Mouse (Mus musculus) MEL (cell line): ENCODE results near the gene Olfr323. TPM values are rescaled to one million over a fixed set of nuclear protein-coding genes. Genes with fewer than 3 reads are reported as not detected.

Experiments
- polyA plus RNA-seq, 2 experiments: library from polyadenylated mRNA; stranded (reverse) in 1 of 2; unstranded in 1 of 2; fragments of >175 nt in 1 of 2; fragments of >200 nt in 1 of 2; gene quantifications; 2 replicates each; pipeline versions ENCODE4 v1.2.1 to v1.2.4; 2012; ENCODE audit warnings: low replicate concordance in 2 of 2, low read depth in 1 of 2; ENCODE audit not compliant: insufficient read length in 2 of 2, insufficient read depth in 1 of 2, missing spikeins in 1 of 2
- total RNA-seq: library from RNA; depleted of rRNA; stranded (reverse); fragments of 300-350 nt; gene quantifications from 2 replicates; pipeline ENCODE4 v1.2.3, GENCODE M21; 2012; rRNA removed

Olfr323 gene
- total and polyA plus RNA-seq, 3 experiments, result not detected

Other genes with a start within 250 kb of the Olfr323 start
- not detected in 2 replicates for gene 1810065E05Rik, start 209.4 kb downstream of the Olfr323 start, total RNA-seq
- not detected for gene 1810065E05Rik, start 209.4 kb downstream of the Olfr323 start, polyA plus RNA-seq
- gene Gm12253, start 197.9 kb downstream of the Olfr323 start, total RNA-seq, result not detected in 2 replicates
- gene Gm12253, start 197.9 kb downstream of the Olfr323 start, polyA plus RNA-seq, result 100 to 1,000 TPM in 1 of 2 experiments, not detected in 1; 109 TPM
- gene Lypd9, start 177.6 kb downstream of the Olfr323 start, total RNA-seq, result not detected in 2 replicates
- gene Lypd9, start 177.6 kb downstream of the Olfr323 start, polyA plus RNA-seq, result not detected
- not detected in 2 replicates for gene Olfr30, start 168.2 kb downstream of the Olfr323 start, total RNA-seq
- not detected for gene Olfr30, start 168.2 kb downstream of the Olfr323 start, polyA plus RNA-seq
- gene Olfr332, start 137.9 kb downstream of the Olfr323 start, total RNA-seq, result not detected in 2 replicates
- not detected for gene Olfr332, start 137.9 kb downstream of the Olfr323 start, polyA plus RNA-seq
- gene Olfr331, start 127.9 kb downstream of the Olfr323 start, total RNA-seq, result not detected in 2 replicates
- not detected for gene Olfr331, start 127.9 kb downstream of the Olfr323 start, polyA plus RNA-seq
- gene Olfr330, start 95.7 kb downstream of the Olfr323 start, total RNA-seq, result not detected in 2 replicates
- not detected for gene Olfr330, start 95.7 kb downstream of the Olfr323 start, polyA plus RNA-seq
- gene Olfr329-ps, start 84.1 kb downstream of the Olfr323 start, total RNA-seq, result not detected in 2 replicates
- not detected for gene Olfr329-ps, start 84.1 kb downstream of the Olfr323 start, polyA plus RNA-seq
- 0.04 and 0.07 TPM in 2 replicates for gene Olfr328, start 74.9 kb downstream of the Olfr323 start, total RNA-seq
- not detected for gene Olfr328, start 74.9 kb downstream of the Olfr323 start, polyA plus RNA-seq
- gene Olfr224, start 59.9 kb downstream of the Olfr323 start, total RNA-seq, result not detected in 2 replicates
- gene Olfr224, start 59.9 kb downstream of the Olfr323 start, polyA plus RNA-seq, result not detected
- not detected in 2 replicates for gene Olfr325, start 52.8 kb downstream of the Olfr323 start, total RNA-seq
- gene Olfr325, start 52.8 kb downstream of the Olfr323 start, polyA plus RNA-seq, result not detected
- not detected in 2 replicates for gene Olfr324, start 35.4 kb downstream of the Olfr323 start, total RNA-seq
- gene Olfr324, start 35.4 kb downstream of the Olfr323 start, polyA plus RNA-seq, result not detected
- not detected in 2 replicates for gene 2210407C18Rik, start 14.4 kb downstream of the Olfr323 start, total RNA-seq
- gene 2210407C18Rik, start 14.4 kb downstream of the Olfr323 start, polyA plus RNA-seq, result not detected
- 4.0 and 5.7 TPM in 2 replicates for gene Trim58, start 10.0 kb upstream of the Olfr323 start, total RNA-seq
- 10 to 100 TPM in 1 of 2 experiments, not detected in 1; 14.1 TPM for gene Trim58, start 10.0 kb upstream of the Olfr323 start, polyA plus RNA-seq
- not detected in 2 replicates for gene Olfr322, start 28.3 kb upstream of the Olfr323 start, total RNA-seq
- gene Olfr322, start 28.3 kb upstream of the Olfr323 start, polyA plus RNA-seq, result not detected
- not detected in 2 replicates for gene Olfr320, start 50.6 kb upstream of the Olfr323 start, total RNA-seq
- not detected for gene Olfr320, start 50.6 kb upstream of the Olfr323 start, polyA plus RNA-seq
- gene Olfr319, start 68.7 kb upstream of the Olfr323 start, total RNA-seq, result not detected in 2 replicates
- not detected for gene Olfr319, start 68.7 kb upstream of the Olfr323 start, polyA plus RNA-seq
- not detected in 2 replicates for gene Olfr318, start 93.5 kb upstream of the Olfr323 start, total RNA-seq
- under 1 TPM in 1 of 2 experiments, not detected in 1; 0.06 TPM for gene Olfr318, start 93.5 kb upstream of the Olfr323 start, polyA plus RNA-seq
- gene Olfr317, start 108.7 kb upstream of the Olfr323 start, total RNA-seq, result not detected in 2 replicates
- gene Olfr317, start 108.7 kb upstream of the Olfr323 start, polyA plus RNA-seq, result not detected
- gene Olfr316, start 122.2 kb upstream of the Olfr323 start, total RNA-seq, result not detected in 2 replicates
- not detected for gene Olfr316, start 122.2 kb upstream of the Olfr323 start, polyA plus RNA-seq
- gene Olfr315, start 142.7 kb upstream of the Olfr323 start, total RNA-seq, result not detected in 2 replicates
- gene Olfr315, start 142.7 kb upstream of the Olfr323 start, polyA plus RNA-seq, result not detected
- gene Olfr314, start 152.5 kb upstream of the Olfr323 start, total RNA-seq, result not detected in 2 replicates
- not detected for gene Olfr314, start 152.5 kb upstream of the Olfr323 start, polyA plus RNA-seq
- not detected in 2 replicates for gene Fam183b, start 171.5 kb upstream of the Olfr323 start, total RNA-seq
- not detected for gene Fam183b, start 171.5 kb upstream of the Olfr323 start, polyA plus RNA-seq
- not detected in 2 replicates for gene Olfr313, start 184.5 kb upstream of the Olfr323 start, total RNA-seq
- gene Olfr313, start 184.5 kb upstream of the Olfr323 start, polyA plus RNA-seq, result not detected
- gene Olfr312, start 198.7 kb upstream of the Olfr323 start, total RNA-seq, result not detected in 2 replicates
- gene Olfr312, start 198.7 kb upstream of the Olfr323 start, polyA plus RNA-seq, result not detected
- not detected in 2 replicates for gene Olfr311, start 208.8 kb upstream of the Olfr323 start, total RNA-seq
- not detected for gene Olfr311, start 208.8 kb upstream of the Olfr323 start, polyA plus RNA-seq
- 1.7 and 2.1 TPM in 2 replicates for gene Gm12258, start 216.7 kb upstream of the Olfr323 start, total RNA-seq
- 1 to 10 TPM in 1 of 2 experiments, not detected in 1; 2.5 TPM for gene Gm12258, start 216.7 kb upstream of the Olfr323 start, polyA plus RNA-seq
- 5.8 and 6.9 TPM in 2 replicates for gene 2810021J22Rik, start 236.7 kb upstream of the Olfr323 start, total RNA-seq
- 1 to 10 TPM in 1 of 2 experiments, not detected in 1; 6.2 TPM for gene 2810021J22Rik, start 236.7 kb upstream of the Olfr323 start, polyA plus RNA-seq